Mouse (Mus musculus) retina, postnatal 1 day (tissue): ENCODE data around the gene Rad51b.

Experiments
- DNase-seq: peaks from one replicate; pipeline ENCODE4 v3.0.0-alpha.2; 2012

Rad51b gene

GRCm38 (mm10) chr12:79782444-79783117, 485.5 kb downstream of the Rad51b start:
- no peak for DNase-seq

DNA sequence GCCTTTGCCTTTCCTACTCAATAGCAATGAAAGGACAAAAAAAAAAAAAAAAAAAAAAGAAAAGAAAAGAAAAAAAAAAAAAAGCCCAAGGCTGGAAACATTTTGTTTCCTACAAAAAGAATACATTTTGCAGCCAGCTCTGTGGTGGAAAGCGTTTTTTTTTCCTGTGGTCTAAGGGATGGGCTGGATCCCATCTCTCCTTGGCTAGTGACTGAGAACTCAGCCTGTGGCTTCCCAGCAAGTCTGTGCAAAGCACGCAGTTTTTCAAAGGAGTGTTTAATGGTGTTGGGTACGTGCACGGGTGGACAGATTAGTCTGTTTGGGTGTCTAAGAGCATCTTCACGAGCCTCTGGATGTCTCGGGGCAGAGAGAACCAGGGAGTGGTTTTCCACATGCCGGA, 487.1 kb downstream of the Rad51b start:
- DNase-seq, result no peak

DNA sequence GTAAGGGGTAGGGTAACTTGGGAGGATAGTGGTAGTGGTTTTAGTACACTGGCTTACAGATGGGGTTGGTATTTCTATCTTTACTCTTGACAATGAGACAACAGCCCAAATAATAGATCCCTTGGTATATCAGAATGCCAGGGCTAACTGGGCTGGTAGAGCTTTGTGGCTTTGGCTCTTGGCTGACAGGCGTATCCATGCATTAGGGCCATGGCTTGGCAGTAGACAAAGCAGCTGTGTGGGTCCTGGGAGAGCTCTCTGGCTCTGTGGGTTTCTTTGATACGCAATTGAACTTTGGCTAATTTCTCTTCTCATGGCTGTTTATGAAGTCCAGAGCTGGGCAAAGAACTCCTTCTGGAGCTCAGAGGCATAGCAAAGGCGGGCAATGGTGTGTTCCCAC, 488.6 kb downstream of the Rad51b start:
- DNase-seq, result no peak

DNA sequence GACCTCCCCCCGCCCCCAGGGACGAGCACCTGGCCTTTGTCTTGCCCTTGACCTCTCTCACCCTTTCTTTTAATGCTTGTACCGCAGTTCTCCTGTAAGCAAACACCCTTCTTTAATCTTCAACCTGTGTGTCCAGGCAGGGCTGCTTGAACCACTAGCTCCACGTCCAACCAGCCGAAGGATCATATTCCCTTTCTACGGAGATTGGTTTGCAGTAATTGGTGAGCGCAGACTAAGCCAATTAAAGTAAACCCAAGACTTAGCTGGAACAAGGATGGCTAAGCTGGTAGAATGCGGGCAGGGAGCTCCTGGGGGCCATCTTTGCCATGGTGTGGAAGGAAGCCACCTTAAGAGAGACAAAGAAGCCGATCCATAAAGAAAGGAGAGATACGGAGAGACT, 490.5 kb downstream of the Rad51b start:
- DNase-seq, result peak; percentile 79

- DNase-seq, result no peak
Measured at GRCm38 (mm10) chr12:79788340-79788739, 491.3 kb downstream of the Rad51b start.

GRCm38 (mm10) chr12:79789481-79789880, 492.4 kb downstream of the Rad51b start:
- no peak for DNase-seq

DNA sequence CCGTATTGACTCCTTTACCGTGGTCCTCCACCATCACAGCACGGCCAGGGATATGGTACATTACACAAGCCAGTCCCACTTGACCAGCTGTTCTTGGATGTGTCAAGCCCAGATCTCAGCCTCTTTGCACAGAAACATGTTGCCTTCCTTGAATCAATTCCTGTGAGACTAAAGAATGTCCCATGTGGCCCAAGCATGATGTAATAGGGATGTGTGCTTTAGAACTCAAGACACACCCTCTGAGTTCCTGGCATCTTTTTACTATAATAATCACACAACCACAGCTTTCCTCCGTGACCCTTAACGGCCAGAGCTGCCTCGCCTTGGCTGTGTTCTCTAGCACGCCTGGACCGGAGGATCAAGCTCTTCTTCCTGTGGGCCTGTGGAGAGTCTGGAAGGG, 496.3 kb downstream of the Rad51b start:
- no peak for DNase-seq

GRCm38 (mm10) chr12:79794802-79795201, 497.7 kb downstream of the Rad51b start:
- no peak for DNase-seq

DNA sequence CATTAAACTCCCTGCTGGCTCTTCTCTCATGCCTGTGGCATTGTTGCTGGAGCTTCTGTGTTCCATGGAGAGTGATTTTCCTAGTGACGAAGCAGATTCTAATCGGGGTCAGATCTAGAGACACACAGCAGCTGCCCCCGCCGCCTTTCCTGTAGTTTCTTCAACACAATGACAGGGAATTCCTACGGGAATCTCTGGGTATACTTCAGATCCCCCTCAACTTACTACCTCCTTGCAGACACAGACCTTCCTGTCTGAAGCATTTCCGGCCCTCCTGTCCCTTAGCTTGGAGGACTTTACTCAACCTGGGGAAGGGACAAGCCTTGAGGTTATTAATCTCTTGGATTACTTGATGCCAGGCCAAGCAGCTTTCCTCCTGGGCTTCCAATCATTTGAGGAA, 499.2 kb downstream of the Rad51b start:
- peak; percentile 32 for DNase-seq

DNA sequence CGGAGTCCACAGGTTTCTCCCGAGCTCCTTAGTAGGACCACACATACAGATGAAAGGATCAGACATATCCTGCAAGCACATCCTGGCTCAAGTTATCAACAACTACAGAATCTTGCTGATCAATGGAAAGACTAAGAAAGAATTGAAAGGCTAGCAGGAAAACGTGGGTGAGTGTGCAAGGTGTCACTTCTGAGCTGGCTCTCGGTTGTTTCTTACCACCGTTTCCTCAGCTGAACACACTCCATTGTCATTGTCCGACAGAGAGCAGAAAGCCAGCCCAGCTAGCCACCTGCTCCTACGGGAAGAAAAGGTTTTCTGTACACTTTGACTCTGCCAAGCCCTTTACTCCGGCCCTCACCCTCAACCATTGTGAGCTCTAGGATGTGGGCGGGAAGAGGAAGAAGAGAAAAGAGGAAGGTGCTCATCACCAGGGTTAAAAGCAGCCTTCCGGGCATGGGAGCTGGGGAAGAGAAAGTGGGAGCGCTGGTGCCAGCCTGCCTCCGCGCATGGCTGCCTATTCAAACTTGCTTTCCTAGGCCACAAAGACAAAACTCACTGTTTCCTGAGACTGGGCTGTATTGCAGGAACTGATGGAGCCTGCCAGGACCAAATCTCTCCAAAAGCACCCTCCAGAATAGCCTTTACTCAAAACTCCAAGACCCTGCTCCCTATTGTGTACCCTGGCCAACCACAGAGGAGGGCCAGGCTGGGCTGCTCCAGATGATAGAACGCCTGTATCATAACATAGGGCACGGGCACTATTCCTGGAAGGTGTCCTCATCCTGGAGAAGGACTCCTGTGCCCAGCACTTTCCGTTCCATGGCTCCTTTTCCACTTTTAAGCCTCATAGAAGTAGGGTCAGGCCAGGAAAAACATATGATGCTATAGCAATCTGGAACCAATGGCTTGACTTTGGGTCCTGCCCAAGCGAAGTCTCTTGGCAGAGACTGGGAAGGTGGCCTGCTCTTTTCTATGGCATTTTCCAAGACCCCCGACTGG, 500.0 kb downstream of the Rad51b start:
- no peak for DNase-seq

DNA sequence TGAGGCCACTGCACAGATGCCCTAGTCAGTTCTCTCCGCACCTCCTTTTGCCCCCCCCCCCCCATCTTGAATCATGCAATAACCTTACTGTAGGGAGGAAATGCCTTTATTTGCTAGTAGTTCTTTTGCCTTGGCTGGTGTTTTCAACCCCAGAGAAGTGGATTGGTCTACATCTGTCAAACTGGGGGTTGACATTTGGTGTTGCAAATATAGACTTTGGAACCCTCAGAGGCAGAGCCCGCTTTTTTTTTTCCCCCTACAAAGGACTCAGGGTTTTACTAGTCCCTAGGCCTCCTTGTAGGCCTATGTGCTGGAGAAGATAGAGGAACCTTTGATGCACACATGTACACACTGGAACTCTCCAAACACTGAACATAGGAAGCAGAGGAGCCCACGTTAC, 501.4 kb downstream of the Rad51b start:
- DNase-seq, result no peak

- DNase-seq, result no peak
Measured at GRCm38 (mm10) chr12:79799370-79799769, 502.3 kb downstream of the Rad51b start.

- DNase-seq, result no peak
Measured at GRCm38 (mm10) chr12:79803670-79804069, 506.6 kb downstream of the Rad51b start.

DNA sequence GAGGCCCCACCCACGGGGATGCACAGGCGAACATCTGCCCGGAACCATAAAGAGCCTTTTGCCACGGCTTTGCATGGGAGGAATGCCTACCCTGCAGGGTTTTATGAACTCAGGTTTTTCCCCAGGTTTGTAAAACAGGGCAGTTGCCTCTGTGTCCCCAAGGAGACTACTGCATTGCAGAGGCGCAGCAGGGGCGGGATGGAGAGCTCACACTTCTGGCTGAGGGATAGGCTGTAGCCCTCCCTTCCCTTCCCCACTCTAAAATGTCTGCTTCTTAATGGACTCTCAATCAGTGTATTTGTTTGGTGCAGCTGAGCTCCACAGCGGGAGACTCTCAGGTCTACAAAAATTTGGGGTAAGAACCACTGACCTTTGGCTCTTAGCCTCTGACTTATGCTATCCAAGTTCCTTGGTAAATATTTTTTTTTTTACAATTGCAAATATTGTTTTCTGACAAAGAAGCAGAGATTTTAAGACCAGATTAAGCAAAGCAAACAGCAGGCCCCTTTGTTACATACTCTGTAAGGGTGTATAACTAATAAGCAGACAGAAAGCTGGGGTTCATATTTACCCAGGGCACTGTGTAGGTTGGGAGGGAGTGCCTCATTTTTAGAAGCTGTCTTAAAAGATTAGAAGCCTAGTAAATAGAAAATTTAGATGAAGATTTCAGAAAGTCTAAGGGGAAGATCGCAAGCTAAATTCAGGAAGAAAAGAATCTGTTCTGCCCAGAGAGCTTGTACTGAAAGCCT, 507.9 kb downstream of the Rad51b start:
- DNase-seq, result no peak

- no peak for DNase-seq
Measured at GRCm38 (mm10) chr12:79806990-79807389, 509.9 kb downstream of the Rad51b start.

DNA sequence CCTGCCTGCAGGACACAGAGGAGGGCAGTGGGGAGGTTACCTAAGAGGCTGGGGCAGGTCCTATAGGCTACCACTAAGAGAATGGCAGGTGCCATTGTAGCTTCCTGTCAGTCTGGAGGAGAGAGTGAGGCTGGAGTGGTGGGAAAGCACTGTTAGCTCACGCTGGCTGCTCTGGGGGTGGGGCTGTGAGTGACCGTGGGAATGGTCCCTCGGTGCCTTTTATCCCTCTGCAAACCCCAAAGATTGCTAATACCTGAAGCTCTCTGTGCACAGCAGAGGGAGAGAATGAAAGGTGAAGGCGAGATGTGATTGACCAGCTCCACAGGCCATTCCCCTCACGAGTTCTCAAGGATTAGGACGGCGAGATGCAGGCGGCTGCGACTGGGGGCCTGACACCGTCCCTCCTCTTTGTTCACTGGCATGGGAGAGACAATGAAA, 510.3 kb downstream of the Rad51b start:
- DNase-seq, result peak; percentile 58

GRCm38 (mm10) chr12:79807938-79808401, 510.9 kb downstream of the Rad51b start:
- peak; percentile 32 for DNase-seq

DNA sequence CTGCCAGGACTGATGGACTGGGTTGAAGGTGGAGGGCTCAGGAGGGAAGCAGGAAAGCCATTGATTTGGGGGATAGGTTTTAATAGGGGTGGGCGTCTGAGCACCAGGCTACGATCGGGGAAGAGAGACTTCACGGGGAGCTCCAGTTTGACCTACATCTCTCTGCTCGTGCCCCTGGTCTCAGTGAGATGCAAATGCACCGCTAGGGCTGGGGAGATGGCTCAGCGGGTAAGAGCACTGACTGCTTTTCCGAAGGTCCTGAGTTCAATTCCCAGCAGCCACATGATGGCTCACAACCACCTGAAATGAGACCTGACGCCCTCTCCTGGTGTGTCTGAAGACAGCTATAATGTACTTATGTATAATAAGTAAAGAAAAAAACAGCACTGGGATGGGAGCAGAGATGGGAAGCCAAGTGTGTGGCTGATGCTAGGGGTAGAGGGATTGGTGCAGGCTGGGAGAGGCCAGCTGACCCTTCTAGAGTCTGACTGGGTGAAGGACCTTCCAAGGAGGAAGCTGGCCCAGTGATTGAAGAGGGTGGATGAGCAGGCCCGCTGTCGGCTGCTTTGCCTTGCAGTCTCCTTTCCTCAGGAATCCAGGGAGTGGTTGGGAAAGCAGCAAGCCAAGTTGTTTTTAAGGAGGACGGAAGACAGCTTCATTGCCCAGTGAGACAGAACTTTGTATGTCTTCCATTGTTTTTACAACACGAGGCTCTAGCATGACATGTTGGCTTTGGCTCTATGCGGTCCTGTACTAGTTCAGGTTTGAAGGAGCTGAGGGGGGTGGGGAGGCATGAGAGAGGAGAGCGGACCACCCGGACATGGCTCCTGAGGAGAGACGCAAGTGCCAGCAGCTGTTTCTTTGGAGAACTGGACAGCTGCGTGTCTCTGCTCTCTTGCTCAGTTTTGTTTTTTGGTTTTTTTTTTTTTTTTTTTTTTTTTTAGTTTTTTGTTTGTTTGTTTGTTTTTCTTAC, 511.6 kb downstream of the Rad51b start:
- DNase-seq, result no peak

DNA sequence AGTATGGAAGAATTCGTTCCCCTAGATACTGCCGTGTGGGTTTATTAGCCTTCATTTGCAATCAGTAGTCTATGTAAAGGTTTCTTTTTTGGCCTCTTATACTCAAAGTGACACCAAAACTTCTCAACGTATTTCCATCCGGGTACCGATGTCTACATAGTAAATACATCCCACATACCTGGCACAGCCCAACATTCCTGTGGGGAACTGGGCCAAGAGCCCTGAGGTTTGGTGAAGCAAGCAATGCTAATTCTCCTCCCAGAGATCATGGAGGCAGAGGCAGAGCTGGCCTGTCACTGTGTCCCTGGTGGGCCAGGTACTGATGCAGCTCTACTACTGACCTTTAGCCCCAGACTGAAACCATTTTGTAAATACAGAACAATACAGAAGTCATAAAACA, 512.4 kb downstream of the Rad51b start:
- DNase-seq, result no peak

GRCm38 (mm10) chr12:79812422-79812821, 515.3 kb downstream of the Rad51b start:
- DNase-seq, result no peak

- no peak for DNase-seq
Measured at GRCm38 (mm10) chr12:79812838-79813563, 515.9 kb downstream of the Rad51b start.
